Mouse (Mus musculus): Measurements from ENCODE around the gene Gpc4. TPM values are rescaled to one million over a fixed set of nuclear protein-coding genes. Genes with fewer than 3 reads are reported as not detected.
A peak's percentile ranks its signal among the peaks of the same experiment; 100 is the strongest.

Gene Gpc4
- 36.2 and 36.6 TPM in 2 replicates for polyA plus RNA-seq (2014; fragmentation: Nextera tagmentation; extraction: Ambion mirVana)

GRCm38 (mm10) chrX:52164738-52165554 is at the start of gene Gpc4:
Gene Gpc4 (minus strand): TSS chrX:52165252.
- Histone ChIP-seq H3K27me3 (ENCODE audit: insufficient read depth, low read length) (no peaks in the 10 kb centered on the region), H3K4me3 (ENCODE audit: low read depth, low read length) (peak within 1 kb of the TSS; percentile 53), H3K9me3 (ENCODE audit: low read depth, low read length) (no peaks in the 10 kb centered on the region), H3K36me3 (ENCODE audit: insufficient read depth) (no peaks in the 10 kb centered on the region), H3K27ac (ENCODE audit: low read depth) (peak within 1 kb of the TSS; percentile 54), H3K9ac (peak within 1 kb of the TSS; percentile 66), H3K4me1 (ENCODE audit: insufficient read depth) (no peaks in the 10 kb centered on the region), H3K4me2 (peak within 1 kb of the TSS; percentile 68)
- no peak; the same call in 1 of the 2 replicates for TF ChIP-seq CTCF (IDR thresholded peaks at IDR 0.05; ENCODE audit: low read depth)
- ATAC-seq (ENCODE audit: insufficient read depth), result peak; percentile 95
- 15% methylated on average over 49 of the region's 76 CpGs for WGBS
- DNase-seq, result peak; percentile 88

GRCm38 (mm10) chrX:52212846-52213245 is 47.8 kb upstream of the Gpc4 start:
- Histone ChIP-seq H3K27ac (ENCODE audit: low read depth) (no peak overlapping the region), H3K4me3 (ENCODE audit: low read depth, low read length) (no peak overlapping the region), H3K27me3 (ENCODE audit: insufficient read depth, low read length) (no peaks in the 10 kb centered on the region), H3K36me3 (ENCODE audit: insufficient read depth) (no peaks in the 10 kb centered on the region), H3K4me1 (ENCODE audit: insufficient read depth) (no peaks in the 10 kb centered on the region), H3K9ac (no peak overlapping the region), H3K9me3 (ENCODE audit: low read depth, low read length) (no peaks in the 10 kb centered on the region), H3K4me2 (no peak overlapping the region)
- ATAC-seq (ENCODE audit: insufficient read depth), result no peak; the same call in 1 of the 2 replicates
- WGBS, result 40% methylated on average over 4 of the region's 4 CpGs
- peak; percentile 67 for DNase-seq
- TF ChIP-seq CTCF (IDR thresholded peaks at IDR 0.05; ENCODE audit: low read depth), result no peak

GRCm38 (mm10) chrX:52199836-52200235 is 34.8 kb upstream of the Gpc4 start:
- no peak for TF ChIP-seq CTCF (IDR thresholded peaks at IDR 0.05; ENCODE audit: low read depth)
- Histone ChIP-seq H3K4me1 (ENCODE audit: insufficient read depth) (no peaks in the 10 kb centered on the region), H3K27me3 (ENCODE audit: insufficient read depth, low read length) (no peaks in the 10 kb centered on the region), H3K4me3 (ENCODE audit: low read depth, low read length) (no peak overlapping the region), H3K4me2 (no peak overlapping the region), H3K9me3 (ENCODE audit: low read depth, low read length) (no peaks in the 10 kb centered on the region), H3K36me3 (ENCODE audit: insufficient read depth) (no peaks in the 10 kb centered on the region), H3K27ac (ENCODE audit: low read depth) (no peak overlapping the region), H3K9ac (no peak overlapping the region)
- WGBS, result 27% methylated on average over 6 of the region's 6 CpGs
- DNase-seq (peak; percentile 34), ATAC-seq (ENCODE audit: insufficient read depth) (0 out of 2 replicates have a peak, but pooled peaks have one; percentile 38)

- WGBS, result 30% methylated on average over 4 of the region's 4 CpGs
- H3K9ac ChIP-seq, result no peak overlapping the region
- DNase-seq, result peak; percentile 76
- no peak for TF ChIP-seq CTCF (IDR thresholded peaks at IDR 0.05; ENCODE audit: low read depth)
- no peak overlapping the region for H3K27ac ChIP-seq (ENCODE audit: low read depth)
- H3K4me3 ChIP-seq (ENCODE audit: low read depth, low read length), result no peak overlapping the region
- H3K4me2 ChIP-seq, result peak overlapping the region; percentile 21; the same call in 1 of the 2 replicates
- no peak for ATAC-seq (ENCODE audit: insufficient read depth)
- H3K27me3 ChIP-seq (ENCODE audit: insufficient read depth, low read length), result no peaks in the 10 kb centered on the region
- H3K9me3 ChIP-seq (ENCODE audit: low read depth, low read length), result no peaks in the 10 kb centered on the region
- H3K4me1 ChIP-seq (ENCODE audit: insufficient read depth), result no peaks in the 10 kb centered on the region
- H3K36me3 ChIP-seq (ENCODE audit: insufficient read depth), result no peaks in the 10 kb centered on the region
Observed at GRCm38 (mm10) chrX:52193311-52193968, 28.4 kb upstream of the Gpc4 start.

- no peak for ATAC-seq (ENCODE audit: insufficient read depth)
- no peak for TF ChIP-seq CTCF (IDR thresholded peaks at IDR 0.05; ENCODE audit: low read depth)
Observed at GRCm38 (mm10) chrX:52189094-52189493, 24.0 kb upstream of the Gpc4 start.

GRCm38 (mm10) chrX:52183551-52184442 is 18.7 kb upstream of the Gpc4 start:
- no peaks in the 10 kb centered on the region for H3K9me3 ChIP-seq (ENCODE audit: low read depth, low read length)
- H3K9ac ChIP-seq, result no peak overlapping the region
- no peak overlapping the region for H3K4me3 ChIP-seq (ENCODE audit: low read depth, low read length)
- ATAC-seq (ENCODE audit: insufficient read depth) (no peak), DNase-seq (no peak)
- H3K4me2 ChIP-seq, result no peak overlapping the region
- no peak overlapping the region for H3K27ac ChIP-seq (ENCODE audit: low read depth)
- H3K36me3 ChIP-seq (ENCODE audit: insufficient read depth), result no peaks in the 10 kb centered on the region
- 49% methylated on average over 5 of the region's 5 CpGs for WGBS
- TF ChIP-seq CTCF (IDR thresholded peaks at IDR 0.05; ENCODE audit: low read depth), result no peak
- H3K4me1 ChIP-seq (ENCODE audit: insufficient read depth), result no peaks in the 10 kb centered on the region
- H3K27me3 ChIP-seq (ENCODE audit: insufficient read depth, low read length), result no peaks in the 10 kb centered on the region

More at GRCm38 (mm10) chrX:52189094-52189493, 24.0 kb upstream of the Gpc4 start:
- 36% methylated on average over 4 of the region's 4 CpGs for WGBS
- Histone ChIP-seq H3K4me1 (ENCODE audit: insufficient read depth) (no peaks in the 10 kb centered on the region), H3K4me3 (ENCODE audit: low read depth, low read length) (no peak overlapping the region), H3K27me3 (ENCODE audit: insufficient read depth, low read length) (no peaks in the 10 kb centered on the region), H3K9ac (no peak overlapping the region), H3K9me3 (ENCODE audit: low read depth, low read length) (no peaks in the 10 kb centered on the region), H3K4me2 (no peak overlapping the region), H3K27ac (ENCODE audit: low read depth) (no peak overlapping the region), H3K36me3 (ENCODE audit: insufficient read depth) (no peaks in the 10 kb centered on the region)
- no peak for DNase-seq
